Mouse (Mus musculus): ENCODE results near the gene Macrod2.

Macrod2 gene

DNA sequence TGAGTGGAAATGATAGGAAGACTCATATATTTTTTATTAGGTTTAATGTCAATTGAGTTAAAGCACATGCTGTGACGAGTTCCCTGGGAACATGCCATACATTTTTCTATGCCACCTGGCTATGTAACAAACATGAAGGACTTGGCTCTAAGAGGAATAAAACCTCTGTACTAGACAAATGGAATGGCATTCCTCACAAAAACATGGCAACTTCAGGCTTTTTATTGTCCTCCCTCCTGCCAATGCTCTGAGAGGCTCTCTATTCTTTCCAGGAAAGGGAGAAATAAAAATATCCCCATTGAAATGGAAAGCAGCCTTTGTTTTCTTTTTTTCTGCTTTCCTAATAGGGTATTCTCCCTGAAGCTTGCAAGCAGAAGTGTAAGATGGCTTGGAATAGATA, 1559.7 kb downstream of the Macrod2 start:
- DNase-seq (ENCODE audit: low read depth, low spot score), result no peak

DNA sequence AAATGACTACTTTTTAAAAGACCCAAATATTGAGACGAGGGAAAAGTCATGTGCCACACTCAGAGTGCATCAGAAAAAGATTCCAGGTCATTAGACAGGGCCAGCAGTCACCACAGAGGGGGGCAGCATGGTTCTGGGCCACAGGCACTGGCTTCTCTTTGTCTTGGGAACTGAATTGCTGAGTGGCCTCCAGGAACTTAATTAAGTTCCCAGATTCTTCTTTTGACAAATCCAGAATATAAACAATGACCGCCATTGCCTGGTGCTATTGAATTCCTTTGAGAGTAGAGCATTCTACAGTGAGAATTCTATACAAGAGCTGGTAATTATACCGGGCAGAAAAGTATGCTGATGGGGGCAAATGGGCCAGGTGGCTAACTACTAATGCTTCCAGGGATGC, 1560.1 kb downstream of the Macrod2 start:
- no peak for DNase-seq (ENCODE audit: low read depth, low spot score)

DNA sequence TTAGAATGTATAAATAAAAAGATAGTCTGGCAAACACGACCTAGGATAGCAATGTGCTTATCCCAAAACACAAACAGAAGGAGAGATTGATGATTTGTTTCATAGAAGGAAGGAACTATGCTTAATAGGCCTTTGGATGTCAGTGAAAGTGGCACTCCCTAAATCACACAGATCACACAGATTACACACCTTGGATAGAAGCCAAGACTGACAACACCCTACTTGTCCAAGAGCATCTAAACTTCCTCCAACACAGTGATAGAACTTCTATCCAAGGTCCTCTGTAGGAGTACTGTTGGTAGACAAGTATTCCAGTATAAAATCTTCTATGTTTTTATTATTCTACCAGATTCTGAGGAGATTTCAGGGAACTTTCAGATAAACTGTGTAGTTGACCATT, 1567.8 kb downstream of the Macrod2 start:
- DNase-seq (ENCODE audit: low read depth, low spot score), result no peak

DNA sequence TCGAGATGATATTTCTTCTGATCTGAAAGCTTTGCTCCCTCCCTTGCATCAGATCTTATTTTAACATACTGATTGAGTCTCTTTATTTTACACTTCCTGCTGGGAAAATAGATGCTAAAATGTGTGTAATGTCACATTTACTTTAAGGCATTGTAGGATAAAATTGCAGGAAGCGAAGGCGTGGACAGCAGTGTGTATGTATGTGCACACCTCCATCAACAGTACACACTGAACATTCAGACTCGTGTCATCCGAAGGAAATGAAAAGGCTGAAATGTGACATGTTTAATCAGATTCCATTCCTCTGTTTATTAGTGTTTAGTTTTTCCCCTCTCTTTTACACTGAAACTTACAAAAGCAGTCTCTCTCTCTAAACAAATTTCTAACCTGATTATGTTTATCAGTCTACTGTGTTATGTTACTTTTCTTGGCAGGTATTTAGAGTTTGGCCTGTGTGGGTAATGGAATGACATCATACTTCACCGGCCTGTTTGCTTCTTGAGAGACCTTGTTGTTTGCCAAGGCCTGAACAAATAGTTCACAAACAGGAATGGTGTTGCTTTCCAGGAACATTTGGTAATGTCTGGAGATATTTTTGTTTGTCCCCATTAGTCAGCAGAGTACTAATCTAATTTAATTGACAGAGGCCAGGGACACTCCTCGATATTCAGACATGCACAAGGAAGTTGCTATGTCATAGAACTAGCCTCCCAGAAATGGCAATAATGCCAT, 1588.7 kb downstream of the Macrod2 start:
- DNase-seq (ENCODE audit: low read depth, low spot score), result no peak

- DNase-seq (ENCODE audit: low read depth, low spot score), result no peak
Observed at GRCm38 (mm10) chr2:141998901-141999300, 1603.8 kb downstream of the Macrod2 start.

GRCm38 (mm10) chr2:142024534-142025155, 1629.5 kb downstream of the Macrod2 start:
- no peak for DNase-seq (ENCODE audit: low read depth, low spot score)

DNA sequence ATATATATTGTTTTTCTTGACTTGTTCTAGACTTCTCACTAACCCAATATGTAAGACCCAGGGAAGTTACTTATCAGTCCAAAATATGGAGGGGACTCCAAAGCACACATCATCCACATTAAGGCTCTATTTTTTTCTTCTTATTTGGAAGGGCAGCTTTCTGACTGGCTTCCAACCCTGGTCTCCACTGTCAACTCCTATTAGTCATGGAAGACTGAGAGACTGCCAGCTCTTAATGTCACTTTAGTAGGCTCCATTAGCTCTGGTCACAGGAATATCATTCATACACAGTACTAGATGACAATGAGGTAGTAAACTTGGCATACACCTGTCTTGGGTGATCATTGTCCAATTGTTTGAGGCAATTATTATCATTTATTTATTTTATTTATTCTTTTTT, 1631.6 kb downstream of the Macrod2 start:
- no peak for DNase-seq (ENCODE audit: low read depth, low spot score)

DNA sequence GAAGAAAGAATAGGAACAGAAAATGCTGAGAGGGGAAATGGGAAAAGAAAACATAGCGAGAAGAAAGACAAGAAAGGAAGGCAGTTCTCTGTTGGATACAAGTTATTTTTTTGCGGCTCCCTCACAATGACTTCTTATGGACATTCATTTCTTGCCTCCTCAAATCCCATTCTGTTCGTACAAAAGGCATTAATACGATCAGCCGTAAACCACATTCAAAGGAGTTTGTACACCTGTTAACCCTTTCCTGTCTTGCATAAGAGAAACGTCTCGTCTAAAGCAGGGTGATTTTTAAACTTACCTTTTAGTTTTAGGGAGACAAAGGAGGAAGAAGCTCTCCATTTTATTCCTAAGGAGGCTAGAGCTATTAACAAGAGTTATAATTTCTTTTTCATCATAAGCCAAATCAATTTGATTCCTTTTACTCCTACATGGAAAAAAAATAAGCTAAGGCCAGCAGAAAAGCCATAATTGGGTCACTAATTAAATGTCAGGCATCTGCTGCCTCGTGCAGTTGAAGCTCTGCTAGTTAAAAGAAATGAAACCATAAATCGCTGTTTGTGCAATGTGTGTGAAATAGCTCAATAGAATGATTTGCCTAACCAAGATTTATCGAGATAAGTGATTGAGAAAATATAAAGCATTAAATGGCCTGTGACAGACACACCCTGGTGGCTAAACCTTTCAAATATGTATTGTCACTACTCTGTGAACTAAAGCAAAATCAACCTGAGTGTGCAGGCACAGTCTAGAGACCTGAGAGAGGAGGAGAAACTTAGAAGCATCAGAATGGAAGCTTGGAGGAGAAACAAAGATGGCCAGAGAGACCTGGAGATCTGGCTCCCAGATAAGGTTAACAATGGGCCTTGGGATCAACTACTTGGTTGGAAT, 1635.9 kb downstream of the Macrod2 start:
- no peak for DNase-seq (ENCODE audit: low read depth, low spot score)

- no peak for DNase-seq (ENCODE audit: low read depth, low spot score)
Observed at GRCm38 (mm10) chr2:142055576-142055975, 1660.5 kb downstream of the Macrod2 start.

- peak; percentile 3 for DNase-seq (ENCODE audit: low read depth, low spot score)
Observed at GRCm38 (mm10) chr2:142057889-142058750, 1663.0 kb downstream of the Macrod2 start.

GRCm38 (mm10) chr2:142058751-142059090, 1663.6 kb downstream of the Macrod2 start:
- DNase-seq (ENCODE audit: low read depth, low spot score), result no peak

GRCm38 (mm10) chr2:142108947-142109346, 1713.8 kb downstream of the Macrod2 start:
- DNase-seq (ENCODE audit: low read depth, low spot score), result no peak

DNA sequence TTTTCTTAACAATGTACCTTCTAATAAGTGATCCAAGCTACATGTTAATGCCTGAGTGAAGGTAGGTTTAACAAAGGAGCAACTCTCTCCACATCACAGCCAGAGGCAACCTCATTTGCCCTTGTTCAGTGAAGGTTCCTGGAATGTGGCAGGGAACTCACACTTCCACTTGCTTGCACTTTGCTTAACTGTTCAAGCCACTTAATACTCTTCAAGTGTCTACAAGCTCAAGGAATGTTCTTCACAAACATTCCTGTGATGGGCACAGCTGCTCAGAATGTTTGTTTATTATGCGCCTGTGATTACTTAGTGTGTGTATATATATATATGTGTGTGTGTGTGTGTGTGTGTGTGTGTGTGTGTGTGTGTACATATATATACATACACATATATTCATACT, 1721.5 kb downstream of the Macrod2 start:
- no peak for DNase-seq (ENCODE audit: low read depth, low spot score)

- DNase-seq (ENCODE audit: low read depth, low spot score), result no peak
Observed at GRCm38 (mm10) chr2:142128109-142128508, 1733.0 kb downstream of the Macrod2 start.

- no peak for DNase-seq (ENCODE audit: low read depth, low spot score)
Observed at GRCm38 (mm10) chr2:142129166-142129565, 1734.1 kb downstream of the Macrod2 start.

DNA sequence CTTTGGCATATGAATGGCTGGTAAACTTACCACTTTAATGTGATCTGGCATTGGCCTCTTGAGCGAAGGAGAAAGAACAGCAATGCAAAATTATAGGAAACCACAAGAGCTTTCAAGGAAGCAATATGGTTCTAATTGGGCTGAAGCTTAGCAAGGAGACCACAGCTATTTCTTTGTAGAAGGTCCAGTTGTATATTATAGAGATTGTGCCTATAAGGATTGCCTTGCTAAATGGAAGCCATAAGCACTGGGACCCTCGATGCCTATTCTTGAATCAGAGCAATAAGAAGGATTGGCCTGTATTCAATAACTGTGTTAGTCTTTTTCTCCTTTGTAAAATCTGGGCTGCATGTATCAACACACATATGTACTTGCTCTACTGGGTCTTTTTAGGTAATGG, 1754.2 kb downstream of the Macrod2 start:
- no peak for DNase-seq (ENCODE audit: low read depth, low spot score)

- no peak for DNase-seq (ENCODE audit: low read depth, low spot score)
Observed at GRCm38 (mm10) chr2:142163506-142164275, 1768.6 kb downstream of the Macrod2 start.

- DNase-seq (ENCODE audit: low read depth, low spot score), result no peak
Observed at GRCm38 (mm10) chr2:142169649-142170048, 1774.5 kb downstream of the Macrod2 start.

- no peak for DNase-seq (ENCODE audit: low read depth, low spot score)
Observed at GRCm38 (mm10) chr2:142172706-142173105, 1777.6 kb downstream of the Macrod2 start.

DNA sequence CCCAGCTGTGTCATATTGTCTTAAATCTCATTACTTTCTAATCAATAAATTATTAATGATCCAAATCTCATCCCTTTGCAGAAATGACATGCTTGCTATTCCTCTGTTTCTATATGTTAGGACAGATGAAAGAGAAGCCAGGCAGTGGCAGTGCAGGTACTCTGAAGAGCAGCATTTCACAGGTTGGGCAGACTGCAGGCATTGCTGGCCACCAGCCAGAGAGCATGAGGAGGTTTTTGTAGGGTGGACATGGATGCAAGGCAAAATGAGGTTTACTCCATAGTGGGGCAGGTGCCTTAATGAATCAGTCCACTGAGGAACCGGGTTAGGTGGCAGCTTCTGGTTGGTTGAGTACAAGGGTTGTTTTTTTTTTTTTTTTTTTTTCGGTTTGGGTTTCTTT, 1778.9 kb downstream of the Macrod2 start:
- DNase-seq (ENCODE audit: low read depth, low spot score), result no peak

DNA sequence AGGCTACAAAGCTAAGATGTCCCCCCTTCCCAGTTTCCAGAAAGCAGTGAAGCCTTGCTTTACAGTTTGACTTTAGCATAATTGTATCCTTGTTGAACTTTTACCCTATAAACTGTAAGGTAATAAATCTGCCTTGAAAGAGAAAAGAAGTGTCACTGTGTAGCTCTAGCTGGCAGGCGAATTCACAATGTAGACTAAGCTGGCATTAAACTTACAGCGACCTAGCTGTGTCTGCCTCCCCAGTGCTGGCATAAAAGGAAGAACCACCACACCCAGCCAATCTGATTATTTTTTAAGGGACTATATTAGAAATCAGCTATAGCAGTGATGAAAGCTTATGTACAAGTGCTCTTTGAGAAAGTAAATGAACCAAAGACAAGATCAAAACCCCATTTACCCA, 1791.8 kb downstream of the Macrod2 start:
- DNase-seq (ENCODE audit: low read depth, low spot score), result no peak

Measured in retina, postnatal 7 days (tissue).